Mouse (Mus musculus) ES-E14 (cell line): ENCODE results near the gene Gng8.

Source experiments
- CHD2 ChIP-seq: IDR thresholded peaks from 2 replicates; pipeline ENCODE4 v1.6.1; 2014; ENCODE audit warnings: mild to moderate bottlenecking, low read depth, low read length, inconsistent platforms
- HCFC1 ChIP-seq: IDR thresholded peaks from 2 replicates; pipeline ENCODE4 v1.6.1; 2012; ENCODE audit warnings: low read length, inconsistent platforms, borderline replicate concordance; ENCODE audit not compliant: insufficient read depth
- MAFK ChIP-seq: IDR thresholded peaks from 2 replicates; pipeline ENCODE4 v1.6.1; 2014; ENCODE audit warnings: mild to moderate bottlenecking, low read depth, low read length, inconsistent platforms; ENCODE audit not compliant: insufficient read depth
- ZNF384 ChIP-seq: IDR thresholded peaks from 2 replicates; pipeline ENCODE4 v1.6.1; 2012; ENCODE audit warnings: low read depth, low read length, inconsistent platforms

DNA sequence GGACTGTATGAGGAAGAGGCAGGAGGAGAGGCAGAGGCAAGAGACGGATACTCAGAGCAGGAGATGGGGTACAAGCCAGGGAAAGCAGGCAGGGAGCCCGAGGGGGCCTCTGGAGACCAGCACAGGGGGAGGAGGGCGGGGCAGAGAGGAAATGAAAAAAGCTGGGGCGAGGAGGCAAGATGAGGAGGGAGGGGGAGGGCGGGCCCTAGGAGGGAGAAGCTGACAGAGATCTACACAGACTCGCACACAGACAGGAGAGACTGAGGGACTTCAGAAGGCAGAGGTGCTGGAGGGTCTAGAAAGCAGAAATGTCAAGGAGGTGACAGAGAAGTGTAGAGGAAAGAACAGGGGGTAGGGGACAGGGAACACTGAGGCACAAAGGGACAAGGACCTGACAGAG is 14.7 kb downstream of the Gng8 start, which contains the start of gene Ptgir:
- no peak for TF ChIP-seq HCFC1
- TF ChIP-seq CHD2 = no peak
- no peak for TF ChIP-seq ZNF384
- TF ChIP-seq MAFK = no peak
